Mouse (Mus musculus): ENCODE measurements around the gene Dennd1a. TPM values are rescaled to one million over a fixed set of nuclear protein-coding genes. Genes with fewer than 3 reads are reported as not detected.

The Dennd1a gene
- polyA plus RNA-seq, 1 experiment from 2014 or later = 13.9 TPM

DNA sequence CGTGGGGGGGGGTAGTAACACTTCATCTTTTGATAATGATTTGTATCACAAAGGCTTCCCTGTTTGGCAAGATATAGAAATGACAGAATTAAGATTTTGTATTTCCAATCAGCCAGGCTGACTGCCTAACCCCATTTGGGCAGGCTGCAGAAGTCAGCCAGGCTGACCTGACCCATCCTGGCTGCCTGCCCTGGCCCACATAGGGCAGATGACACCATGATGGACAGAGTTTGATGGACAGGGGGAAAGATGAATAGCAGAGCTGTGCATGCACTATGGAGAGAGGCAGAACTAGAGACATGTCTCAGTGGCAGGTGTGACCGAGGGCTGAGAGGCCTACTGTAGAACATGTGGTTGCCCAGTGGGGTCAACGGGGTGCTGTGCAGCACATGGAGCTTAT lies 203.9 kb downstream of the Dennd1a start:
- H3K27me3 ChIP-seq (replicated peaks; ENCODE audit: control insufficient read depth, insufficient read depth, low read length) = no peaks in the 10 kb centered on the region
- H3K9me3 ChIP-seq (replicated peaks; ENCODE audit: control insufficient read depth, low read length) = no peaks in the 10 kb centered on the region
- WGBS = 93% methylated on average over 3 of the region's 3 CpGs
- ATAC-seq (no peak), DNase-seq (ENCODE audit: low spot score) (no peak)
- H3K4me3 ChIP-seq (ENCODE audit: low read depth, low read length) = no peak overlapping the region
- no peaks in the 10 kb centered on the region for H3K4me1 ChIP-seq (ENCODE audit: control insufficient read depth, insufficient read depth, low read length)
- H3K4me2 ChIP-seq (ENCODE audit: low read length) = no peak overlapping the region
- H3K9ac ChIP-seq (ENCODE audit: low read length) = no peak overlapping the region
- H3K27ac ChIP-seq (ENCODE audit: low read depth, low read length) = no peak overlapping the region
- no peaks in the 10 kb centered on the region for H3K36me3 ChIP-seq (ENCODE audit: control insufficient read depth, insufficient read depth, low read length)

DNA sequence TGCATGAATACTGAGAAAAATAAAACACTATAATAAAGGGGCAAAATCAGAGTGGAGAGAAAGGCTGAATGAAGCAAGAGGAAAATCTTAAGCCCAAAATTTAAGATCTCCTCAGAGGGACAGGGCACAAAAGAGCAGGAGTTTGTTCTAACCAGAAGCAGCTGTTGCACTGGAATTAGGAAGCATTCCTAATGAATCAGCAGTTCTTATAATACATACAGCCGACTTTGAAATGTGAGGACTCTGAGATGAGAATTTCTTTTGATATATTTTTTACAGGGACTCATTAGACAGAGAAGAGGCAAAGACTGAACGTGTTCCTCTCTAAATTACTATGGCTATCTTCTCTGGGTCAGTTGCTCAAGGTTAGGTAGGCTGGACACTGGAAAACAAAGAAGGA lies 212.7 kb downstream of the Dennd1a start:
- Histone ChIP-seq H3K4me2 (ENCODE audit: low read length) (no peak overlapping the region), H3K36me3 (ENCODE audit: control insufficient read depth, insufficient read depth, low read length) (no peaks in the 10 kb centered on the region), H3K4me3 (ENCODE audit: low read depth, low read length) (no peak overlapping the region), H3K27me3 (replicated peaks; ENCODE audit: control insufficient read depth, insufficient read depth, low read length) (no peaks in the 10 kb centered on the region), H3K9ac (ENCODE audit: low read length) (no peak overlapping the region), H3K27ac (ENCODE audit: low read depth, low read length) (no peak overlapping the region), H3K9me3 (replicated peaks; ENCODE audit: control insufficient read depth, low read length) (no peaks in the 10 kb centered on the region), H3K4me1 (ENCODE audit: control insufficient read depth, insufficient read depth, low read length) (peaks cover 5% of the 10 kb centered on the region; the same call in 1 of the 2 replicates)
- WGBS = 30% methylated on average over 2 of the region's 2 CpGs
- DNase-seq (ENCODE audit: low spot score) = no peak
- ATAC-seq = no peak

DNA sequence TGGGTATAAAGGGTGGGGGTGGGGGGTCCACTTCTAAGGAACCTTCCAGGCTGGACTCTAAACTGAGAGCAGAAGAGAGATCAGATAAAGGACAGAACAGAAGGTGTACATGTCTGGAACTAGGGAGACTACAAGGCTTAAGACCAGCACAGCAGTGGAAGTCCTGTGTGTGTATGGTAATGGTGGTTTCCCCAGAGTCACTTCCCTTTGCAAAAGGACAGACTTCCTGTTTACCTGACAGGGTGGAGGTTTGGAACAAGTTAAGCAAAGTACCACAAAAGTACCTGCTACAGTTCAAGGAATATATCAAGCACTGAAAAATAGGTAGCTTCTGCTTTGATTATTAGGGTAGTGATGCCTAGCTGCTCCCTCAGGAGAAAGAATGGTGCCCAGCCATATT lies 215.1 kb downstream of the Dennd1a start:
- no peak for ATAC-seq
- no peak for DNase-seq (ENCODE audit: low spot score)
- Histone ChIP-seq H3K4me1 (ENCODE audit: control insufficient read depth, insufficient read depth, low read length) (peaks cover 5% of the 10 kb centered on the region; the same call in 1 of the 2 replicates), H3K27me3 (replicated peaks; ENCODE audit: control insufficient read depth, insufficient read depth, low read length) (no peaks in the 10 kb centered on the region), H3K4me2 (ENCODE audit: low read length) (no peak overlapping the region), H3K27ac (ENCODE audit: low read depth, low read length) (no peak overlapping the region), H3K9ac (ENCODE audit: low read length) (no peak overlapping the region), H3K9me3 (replicated peaks; ENCODE audit: control insufficient read depth, low read length) (no peaks in the 10 kb centered on the region), H3K4me3 (ENCODE audit: low read depth, low read length) (no peak overlapping the region), H3K36me3 (ENCODE audit: control insufficient read depth, insufficient read depth, low read length) (no peaks in the 10 kb centered on the region)

DNA sequence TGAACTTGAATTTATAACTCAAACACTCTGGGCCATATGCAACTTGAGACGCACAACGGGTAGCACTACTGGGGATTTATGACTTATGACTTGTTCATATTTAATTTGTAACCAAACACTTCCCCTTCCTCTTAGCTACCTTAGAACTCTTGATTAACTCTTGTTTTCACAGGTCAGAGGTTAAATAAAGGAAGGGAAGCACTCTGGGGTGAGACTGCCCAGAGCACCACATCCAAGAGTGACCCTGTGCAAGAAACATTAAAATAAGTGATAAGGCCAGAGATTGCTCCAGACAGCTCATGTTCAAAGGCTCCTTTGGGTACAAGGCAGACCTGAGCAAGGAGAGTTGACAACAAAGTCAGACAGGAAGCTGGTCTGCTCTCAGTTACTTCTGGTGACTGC lies 219.0 kb downstream of the Dennd1a start:
- H3K4me2 ChIP-seq (ENCODE audit: low read length) = no peak overlapping the region
- no peaks in the 10 kb centered on the region for H3K27me3 ChIP-seq (replicated peaks; ENCODE audit: control insufficient read depth, insufficient read depth, low read length)
- no peaks in the 10 kb centered on the region for H3K9me3 ChIP-seq (replicated peaks; ENCODE audit: control insufficient read depth, low read length)
- no peak for ATAC-seq
- no peaks in the 10 kb centered on the region for H3K36me3 ChIP-seq (ENCODE audit: control insufficient read depth, insufficient read depth, low read length)
- no peak for DNase-seq (ENCODE audit: low spot score)
- no peak overlapping the region for H3K27ac ChIP-seq (ENCODE audit: low read depth, low read length)
- WGBS = 93% methylated on average over 2 of the region's 2 CpGs
- H3K4me3 ChIP-seq (ENCODE audit: low read depth, low read length) = no peak overlapping the region
- no peaks in the 10 kb centered on the region for H3K4me1 ChIP-seq (ENCODE audit: control insufficient read depth, insufficient read depth, low read length)
- H3K9ac ChIP-seq (ENCODE audit: low read length) = no peak overlapping the region

DNA sequence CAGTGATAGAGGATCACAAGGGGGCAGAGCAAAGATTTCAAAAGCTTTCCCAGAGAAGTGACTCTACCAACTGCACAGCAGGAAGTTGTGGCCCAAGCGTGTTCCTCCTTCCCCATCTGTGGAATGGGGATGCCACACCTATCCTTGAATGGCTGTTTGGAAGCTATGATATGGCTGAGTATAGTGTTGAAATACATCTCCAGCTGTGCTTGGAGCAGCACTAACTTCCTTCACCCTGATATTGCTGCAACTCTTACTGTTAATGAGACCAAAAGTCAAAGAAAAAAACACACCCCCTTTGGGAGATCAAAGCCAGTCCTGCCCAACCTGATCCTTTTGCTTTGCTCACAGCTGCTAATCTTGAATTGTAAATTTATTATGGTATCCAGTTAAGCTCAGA lies 221.3 kb downstream of the Dennd1a start:
- Histone ChIP-seq H3K9me3 (replicated peaks; ENCODE audit: control insufficient read depth, low read length) (no peaks in the 10 kb centered on the region), H3K4me1 (ENCODE audit: control insufficient read depth, insufficient read depth, low read length) (no peaks in the 10 kb centered on the region), H3K4me3 (ENCODE audit: low read depth, low read length) (no peak overlapping the region), H3K27me3 (replicated peaks; ENCODE audit: control insufficient read depth, insufficient read depth, low read length) (no peaks in the 10 kb centered on the region), H3K4me2 (ENCODE audit: low read length) (no peak overlapping the region), H3K9ac (ENCODE audit: low read length) (no peak overlapping the region), H3K36me3 (ENCODE audit: control insufficient read depth, insufficient read depth, low read length) (no peaks in the 10 kb centered on the region), H3K27ac (ENCODE audit: low read depth, low read length) (no peak overlapping the region)
- DNase-seq (ENCODE audit: low spot score) (no peak), ATAC-seq (no peak)
- WGBS = 74% methylated on average over 1 of the region's 1 CpGs

DNA sequence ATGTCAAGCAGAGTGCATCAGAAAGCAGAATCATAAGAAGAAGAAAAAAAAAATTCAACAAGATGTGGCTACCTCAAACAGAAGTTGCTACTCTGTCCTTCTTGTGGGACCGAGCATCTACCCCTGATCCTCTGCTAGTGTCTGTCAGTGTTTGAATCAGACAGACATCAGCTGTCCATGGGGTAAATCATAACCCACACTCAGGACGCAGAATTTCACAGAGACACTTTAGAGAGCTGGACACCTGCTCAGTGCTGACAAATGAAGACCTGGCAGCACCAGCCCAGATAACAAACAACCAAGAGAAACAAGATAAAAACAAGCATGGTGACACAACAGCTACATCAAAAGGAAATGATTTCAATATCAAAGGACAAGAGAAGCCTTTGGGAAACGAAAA lies 222.9 kb downstream of the Dennd1a start:
- DNase-seq (ENCODE audit: low spot score) (no peak), ATAC-seq (no peak)
- no peaks in the 10 kb centered on the region for H3K27me3 ChIP-seq (replicated peaks; ENCODE audit: control insufficient read depth, insufficient read depth, low read length)
- no peaks in the 10 kb centered on the region for H3K9me3 ChIP-seq (replicated peaks; ENCODE audit: control insufficient read depth, low read length)
- H3K27ac ChIP-seq (ENCODE audit: low read depth, low read length) = no peak overlapping the region
- 74% methylated on average over 3 of the region's 3 CpGs for WGBS
- no peak overlapping the region for H3K4me2 ChIP-seq (ENCODE audit: low read length)
- no peaks in the 10 kb centered on the region for H3K36me3 ChIP-seq (ENCODE audit: control insufficient read depth, insufficient read depth, low read length)
- H3K4me1 ChIP-seq (ENCODE audit: control insufficient read depth, insufficient read depth, low read length) = no peaks in the 10 kb centered on the region
- H3K4me3 ChIP-seq (ENCODE audit: low read depth, low read length) = no peak overlapping the region
- H3K9ac ChIP-seq (ENCODE audit: low read length) = no peak overlapping the region

DNA sequence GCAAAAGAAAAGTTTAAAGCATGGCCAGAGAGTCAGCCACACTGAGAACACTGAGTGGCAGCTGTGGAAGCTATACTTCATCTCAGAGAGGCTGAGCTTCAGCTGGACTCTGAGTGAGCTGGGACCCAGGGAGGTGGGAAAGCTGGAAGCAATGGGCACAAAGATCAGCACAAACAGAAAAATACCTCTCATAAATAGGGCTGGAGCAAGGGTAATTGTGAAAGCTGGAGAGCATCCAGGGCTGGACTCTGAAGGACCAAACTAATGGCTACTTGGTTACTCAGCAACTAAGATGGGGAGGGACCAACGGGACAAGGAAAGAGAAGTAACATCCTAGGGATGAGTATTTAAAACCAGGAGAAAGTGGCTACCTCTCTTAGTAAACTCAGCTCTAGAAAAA lies 225.0 kb downstream of the Dennd1a start:
- Histone ChIP-seq H3K4me3 (ENCODE audit: low read depth, low read length) (no peak overlapping the region), H3K27me3 (replicated peaks; ENCODE audit: control insufficient read depth, insufficient read depth, low read length) (no peaks in the 10 kb centered on the region), H3K4me2 (ENCODE audit: low read length) (no peak overlapping the region), H3K9me3 (replicated peaks; ENCODE audit: control insufficient read depth, low read length) (no peaks in the 10 kb centered on the region), H3K9ac (ENCODE audit: low read length) (no peak overlapping the region), H3K4me1 (ENCODE audit: control insufficient read depth, insufficient read depth, low read length) (no peaks in the 10 kb centered on the region), H3K27ac (ENCODE audit: low read depth, low read length) (no peak overlapping the region), H3K36me3 (ENCODE audit: control insufficient read depth, insufficient read depth, low read length) (no peaks in the 10 kb centered on the region)
- 70% methylated on average over 1 of the region's 1 CpGs for WGBS
- DNase-seq (ENCODE audit: low spot score) (no peak), ATAC-seq (no peak)

DNA sequence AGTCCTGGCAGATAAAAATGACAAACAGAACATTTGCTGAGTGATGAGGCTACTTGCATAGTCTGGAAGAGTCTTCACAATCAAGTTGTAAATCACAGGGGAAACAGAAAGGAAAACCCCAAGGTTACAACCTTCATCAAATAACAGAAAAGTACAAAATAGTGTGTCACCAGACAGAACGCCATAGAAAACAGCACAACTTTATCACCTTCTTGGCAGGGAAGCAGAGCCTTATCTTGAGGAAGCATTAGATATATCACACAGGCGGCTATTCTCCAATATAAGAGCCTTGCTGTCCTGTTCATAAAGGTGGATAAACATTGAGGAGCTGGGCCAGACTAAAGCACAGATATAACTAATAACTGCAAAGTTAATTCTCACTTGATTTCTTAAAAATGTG lies 225.7 kb downstream of the Dennd1a start:
- H3K4me2 ChIP-seq (ENCODE audit: low read length) = no peak overlapping the region
- no peaks in the 10 kb centered on the region for H3K36me3 ChIP-seq (ENCODE audit: control insufficient read depth, insufficient read depth, low read length)
- no peaks in the 10 kb centered on the region for H3K4me1 ChIP-seq (ENCODE audit: control insufficient read depth, insufficient read depth, low read length)
- 96% methylated on average over 2 of the region's 2 CpGs for WGBS
- H3K9me3 ChIP-seq (replicated peaks; ENCODE audit: control insufficient read depth, low read length) = no peaks in the 10 kb centered on the region
- no peak for DNase-seq (ENCODE audit: low spot score)
- no peak overlapping the region for H3K27ac ChIP-seq (ENCODE audit: low read depth, low read length)
- no peaks in the 10 kb centered on the region for H3K27me3 ChIP-seq (replicated peaks; ENCODE audit: control insufficient read depth, insufficient read depth, low read length)
- no peak overlapping the region for H3K4me3 ChIP-seq (ENCODE audit: low read depth, low read length)
- no peak overlapping the region for H3K9ac ChIP-seq (ENCODE audit: low read length)
- no peak for ATAC-seq

DNA sequence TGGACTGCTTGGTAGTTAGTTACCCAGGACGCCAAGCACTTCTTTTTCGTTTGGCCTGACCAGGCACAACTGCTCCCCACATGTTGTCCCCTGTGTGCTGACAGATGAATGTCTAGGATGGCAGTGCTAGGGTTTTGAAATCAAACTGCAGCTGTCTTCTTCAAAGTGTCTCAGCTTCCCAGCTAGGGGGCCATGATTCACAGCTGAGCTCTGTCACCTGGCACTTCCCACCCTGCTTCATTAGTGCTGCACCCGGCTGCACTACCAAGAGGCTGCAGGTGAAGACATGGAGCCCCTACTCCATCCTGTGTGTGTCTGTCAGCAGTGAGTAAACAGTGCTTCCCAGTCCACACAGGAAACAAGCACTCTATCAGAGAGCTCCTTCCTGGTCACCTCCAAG lies 234.8 kb downstream of the Dennd1a start:
- Histone ChIP-seq H3K9me3 (replicated peaks; ENCODE audit: control insufficient read depth, low read length) (no peaks in the 10 kb centered on the region), H3K36me3 (ENCODE audit: control insufficient read depth, insufficient read depth, low read length) (no peaks in the 10 kb centered on the region), H3K27ac (ENCODE audit: low read depth, low read length) (no peak overlapping the region), H3K27me3 (replicated peaks; ENCODE audit: control insufficient read depth, insufficient read depth, low read length) (no peaks in the 10 kb centered on the region), H3K4me2 (ENCODE audit: low read length) (no peak overlapping the region), H3K4me1 (ENCODE audit: control insufficient read depth, insufficient read depth, low read length) (no peaks in the 10 kb centered on the region), H3K4me3 (ENCODE audit: low read depth, low read length) (no peak overlapping the region), H3K9ac (ENCODE audit: low read length) (no peak overlapping the region)
- 62% methylated on average over 3 of the region's 3 CpGs for WGBS
- ATAC-seq (no peak), DNase-seq (ENCODE audit: low spot score) (no peak)
